Mouse (Mus musculus) left cerebral cortex, adult 11 months (tissue): Measurements from ENCODE around the gene Cish.

Experiments used
- DNase-seq: peaks from one replicate; pipeline ENCODE4 v3.0.0; 2022; ENCODE audit warnings: low spot score

Cish gene

GRCm38 (mm10) chr9:107296016-107296040 is at the start of gene Cish:
TSS of gene Cish (plus strand) at chr9:107296026.
- no peak for DNase-seq

DNA sequence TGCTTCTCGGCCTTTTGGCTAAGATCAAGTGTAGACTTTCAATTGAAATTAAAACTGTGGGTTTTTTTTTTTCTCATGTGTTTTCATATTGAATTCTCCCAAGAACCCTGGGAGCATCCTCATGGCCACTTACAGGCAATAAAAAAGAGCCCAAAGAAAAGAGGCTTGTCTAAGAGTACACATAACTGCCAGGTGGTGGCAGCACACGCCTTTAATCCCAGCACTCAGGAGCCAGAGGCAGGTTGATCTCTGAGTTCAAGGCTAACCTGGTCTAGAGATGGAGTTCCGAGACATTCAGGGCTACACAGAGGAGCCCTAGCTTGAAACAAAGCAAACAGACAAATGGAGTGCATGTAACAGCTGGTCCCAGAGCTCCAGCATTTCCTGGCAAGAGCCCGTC is 49.7 kb upstream of the Cish start:
- no peak for DNase-seq

DNA sequence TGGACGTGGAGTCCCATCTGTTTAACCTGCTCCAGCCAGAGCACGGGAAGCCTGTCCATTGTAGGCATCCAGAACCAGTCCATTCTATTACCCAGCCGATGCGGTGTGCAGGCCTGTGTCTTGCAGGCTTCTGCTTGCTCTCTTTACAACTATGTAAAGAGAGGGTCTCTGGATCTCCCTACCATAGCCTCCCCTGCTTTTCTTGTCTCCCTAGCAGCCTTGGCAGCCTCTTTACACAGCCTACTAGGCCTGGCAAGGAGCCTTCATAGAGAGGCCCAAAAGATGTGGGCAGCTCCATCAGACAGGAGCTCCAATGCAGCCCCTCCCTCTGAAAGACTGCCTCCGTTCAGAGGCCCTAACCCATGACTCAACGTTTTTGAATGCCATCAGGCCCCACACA is 46.7 kb upstream of the Cish start:
- DNase-seq = no peak

- no peak for DNase-seq
Observed at GRCm38 (mm10) chr9:107250416-107251337, 45.1 kb upstream of the Cish start.

DNA sequence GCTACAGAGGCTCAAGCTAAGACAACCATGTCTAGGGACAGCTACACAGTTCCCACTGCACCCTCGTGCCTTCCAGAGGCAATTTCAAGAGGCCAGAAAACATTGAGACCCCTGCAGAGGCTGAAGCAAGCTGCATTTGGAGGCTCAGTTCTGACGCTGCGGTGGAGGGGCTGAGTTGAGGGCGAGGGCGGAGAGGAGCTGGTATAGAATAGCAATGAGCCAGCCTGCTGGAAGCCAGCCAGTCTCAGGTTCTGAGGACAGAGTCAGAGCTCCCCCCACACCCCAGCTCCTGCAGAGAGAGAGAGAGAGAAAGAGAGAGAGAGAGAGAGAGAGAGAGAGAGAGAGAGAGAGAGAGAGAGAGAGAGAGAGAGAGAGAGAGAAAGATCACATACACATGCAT is 43.7 kb upstream of the Cish start:
- peak; percentile 77 for DNase-seq

- peak; percentile 80 for DNase-seq
Observed at GRCm38 (mm10) chr9:107254476-107254875, 41.4 kb upstream of the Cish start.

- DNase-seq = no peak
Observed at GRCm38 (mm10) chr9:107254925-107255324, 40.9 kb upstream of the Cish start.

DNA sequence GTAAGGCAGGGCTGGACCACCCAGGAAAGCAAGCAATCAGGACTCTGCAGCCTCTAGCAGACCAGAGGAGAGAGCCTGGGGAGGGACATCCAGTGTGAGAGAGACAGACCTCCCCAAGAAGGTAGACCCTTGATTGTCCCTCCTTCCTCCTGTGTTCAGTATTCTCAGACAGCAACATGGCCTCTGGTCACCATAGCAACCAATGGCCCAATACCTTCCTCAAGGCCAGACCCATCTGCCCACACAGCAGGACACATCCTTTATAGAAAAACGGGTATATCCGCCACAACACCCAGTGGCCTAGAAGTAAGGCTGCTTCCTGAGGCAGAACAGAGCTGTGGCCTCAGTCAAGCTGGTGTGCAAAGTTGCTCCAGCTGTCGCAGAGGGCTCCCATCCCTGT is 40.2 kb upstream of the Cish start:
- DNase-seq = no peak

DNA sequence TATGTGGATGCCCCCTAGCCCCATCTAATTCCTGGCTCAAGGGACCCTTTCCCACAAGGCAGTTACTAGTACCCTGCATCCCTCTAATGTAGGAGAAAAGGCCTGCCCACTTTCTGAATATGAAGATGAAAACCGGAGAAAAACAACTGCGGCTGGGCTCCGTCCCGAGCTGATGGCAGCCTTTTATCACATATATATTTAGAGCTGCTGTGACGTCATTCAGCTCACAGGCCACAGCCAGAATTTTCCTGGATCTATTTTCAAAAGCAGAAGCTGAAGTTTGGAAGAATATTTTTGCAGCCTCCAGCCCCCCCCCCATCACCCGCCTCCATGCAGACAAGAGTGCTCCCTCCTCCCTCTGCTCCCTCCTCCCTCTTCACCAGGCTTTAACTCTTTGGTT is 36.3 kb upstream of the Cish start:
- peak; percentile 80 for DNase-seq

DNA sequence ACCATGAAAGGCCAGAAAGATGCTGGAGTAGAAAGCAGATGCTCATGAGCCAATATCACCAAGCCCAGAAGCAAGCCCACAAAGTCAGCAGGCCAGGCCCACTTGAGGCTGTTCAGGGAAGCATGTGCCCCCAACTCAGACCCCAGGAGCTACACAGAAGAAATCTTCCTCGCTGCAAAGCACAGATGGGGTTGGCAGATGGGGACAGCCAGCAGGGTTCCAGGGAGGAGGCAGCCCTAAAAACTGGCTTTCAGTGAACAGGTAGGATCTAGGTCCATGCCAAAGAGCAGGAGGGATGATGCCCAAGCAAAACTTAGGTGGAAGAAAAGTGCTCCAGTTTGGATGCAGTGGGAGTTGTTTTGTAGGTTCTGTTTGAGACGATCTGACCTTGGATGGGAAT is 35.4 kb upstream of the Cish start:
- no peak for DNase-seq

DNA sequence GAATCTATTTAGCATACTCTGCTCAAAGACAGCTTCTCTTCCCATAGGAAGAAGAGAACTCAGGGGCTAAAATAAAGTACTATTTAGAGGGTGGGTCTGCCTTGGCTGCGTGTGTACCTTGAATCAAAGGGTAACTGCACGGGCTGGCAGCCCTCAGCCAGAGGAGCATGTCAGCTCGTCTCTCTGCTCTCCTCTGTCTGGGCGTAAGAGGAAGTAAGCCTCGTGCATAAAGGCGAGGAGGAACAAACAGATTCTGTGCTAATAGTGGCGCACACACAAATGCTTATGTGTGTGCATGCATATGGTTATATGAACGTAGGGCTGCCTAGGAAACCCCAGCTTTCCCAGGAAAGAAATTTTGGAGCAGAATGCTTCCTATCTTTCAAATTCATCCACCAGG is 35.0 kb upstream of the Cish start:
- no peak for DNase-seq

GRCm38 (mm10) chr9:107261792-107262191 is 34.0 kb upstream of the Cish start:
- DNase-seq = no peak

GRCm38 (mm10) chr9:107262375-107262774 is 33.5 kb upstream of the Cish start:
- DNase-seq = no peak

- DNase-seq = no peak
Observed at GRCm38 (mm10) chr9:107263912-107264311, 31.9 kb upstream of the Cish start.

DNA sequence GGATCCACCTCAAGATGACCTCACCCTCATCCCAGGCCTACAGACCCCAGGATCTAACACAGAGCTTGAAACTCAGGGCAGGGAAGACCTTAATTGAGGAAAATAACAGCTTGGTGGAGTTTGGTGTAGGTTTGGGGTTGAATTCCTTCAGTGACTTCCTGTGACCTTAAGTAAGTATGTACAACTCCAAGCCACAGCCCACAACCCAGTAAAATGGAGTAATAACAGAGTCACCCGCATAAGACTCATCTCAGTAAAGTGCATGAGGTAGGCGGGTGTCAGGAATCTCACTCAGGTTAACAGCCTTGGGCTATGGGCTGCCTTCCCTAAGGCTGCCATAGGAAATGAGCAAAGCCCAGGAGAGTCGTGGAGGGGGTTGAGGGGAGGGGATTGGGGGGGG is 31.1 kb upstream of the Cish start:
- no peak for DNase-seq

- DNase-seq = no peak
Observed at GRCm38 (mm10) chr9:107267028-107267427, 28.8 kb upstream of the Cish start.

GRCm38 (mm10) chr9:107267721-107268402 is 28.0 kb upstream of the Cish start:
- no peak for DNase-seq

- no peak for DNase-seq
Observed at GRCm38 (mm10) chr9:107269772-107270171, 26.1 kb upstream of the Cish start.

- DNase-seq = no peak
Observed at GRCm38 (mm10) chr9:107271177-107271938, 24.5 kb upstream of the Cish start.

DNA sequence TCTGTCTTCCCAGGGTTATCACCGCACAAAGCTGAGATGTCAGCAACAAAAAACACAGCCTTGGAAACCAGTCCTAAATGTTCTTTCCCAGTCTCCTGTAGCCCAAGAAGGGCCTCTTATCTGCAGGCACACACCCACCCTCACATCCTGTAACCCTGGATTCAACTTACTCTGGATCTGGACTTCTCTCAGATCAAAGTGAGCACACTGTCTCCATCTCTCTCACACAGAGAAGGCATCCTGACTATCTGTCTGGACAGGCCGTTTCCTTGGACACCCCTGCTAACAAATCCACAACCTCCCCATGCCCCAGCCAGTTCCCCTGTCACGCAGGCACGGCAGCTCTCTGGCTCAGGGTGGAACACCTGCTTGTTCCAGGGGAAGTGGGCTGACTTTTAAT is 23.5 kb upstream of the Cish start:
- DNase-seq = no peak

DNA sequence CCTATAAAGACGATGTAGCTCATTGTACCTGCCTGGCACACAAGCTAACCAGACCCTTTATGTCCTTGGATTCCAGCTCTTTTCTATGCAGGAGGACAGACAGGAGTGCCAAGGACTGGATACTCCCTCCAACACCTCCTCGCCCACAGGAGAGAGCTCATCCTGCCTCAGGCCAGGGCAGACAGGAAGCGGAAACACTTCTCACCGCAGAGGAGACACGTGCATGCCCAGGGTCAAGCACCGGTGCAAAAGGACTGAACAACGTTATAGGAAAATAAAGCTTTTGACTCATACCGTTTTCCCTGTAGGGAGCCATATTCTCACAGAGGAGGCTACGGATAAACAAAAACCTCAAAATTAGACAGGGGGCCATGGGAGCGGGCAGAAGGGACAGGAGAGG is 22.6 kb upstream of the Cish start:
- no peak for DNase-seq

- DNase-seq = no peak
Observed at GRCm38 (mm10) chr9:107274751-107275150, 21.1 kb upstream of the Cish start.

DNA sequence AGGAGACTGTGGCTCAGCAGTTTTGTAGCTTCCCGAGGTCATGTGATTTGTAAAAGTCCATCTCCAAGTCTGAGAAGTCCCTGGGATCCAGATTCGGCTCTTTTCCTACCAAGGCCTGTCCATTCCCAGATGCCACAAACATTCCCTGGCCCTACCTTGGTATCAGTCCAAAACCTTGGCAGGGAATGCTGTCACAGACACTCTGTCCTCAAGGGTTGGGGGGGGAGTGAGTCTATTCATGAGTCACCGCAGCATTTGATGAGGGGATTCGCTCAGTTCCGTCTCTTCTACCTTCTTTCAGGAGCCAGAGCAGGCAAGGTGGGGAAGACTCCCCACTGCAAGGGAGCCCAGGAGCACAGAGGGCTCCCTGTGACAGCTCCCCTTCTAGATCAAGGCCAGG is 20.1 kb upstream of the Cish start:
- no peak for DNase-seq

GRCm38 (mm10) chr9:107277603-107278002 is 18.2 kb upstream of the Cish start:
- DNase-seq = no peak
